Mouse (Mus musculus): ENCODE results near the gene Hfe. TPM values are rescaled to one million over a fixed set of nuclear protein-coding genes. Genes with fewer than 3 reads are reported as not detected.

The Hfe gene
- polyA plus RNA-seq, 1 experiment from 2014 or later = 3.5 TPM

- no peak overlapping the region for H3K27ac ChIP-seq (ENCODE audit: low read depth, low read length)
- no peak overlapping the region for H3K4me3 ChIP-seq (ENCODE audit: low read depth, low read length)
- H3K27me3 ChIP-seq (replicated peaks; ENCODE audit: control insufficient read depth, insufficient read depth, low read length) = no peaks in the 10 kb centered on the region
- H3K4me2 ChIP-seq (ENCODE audit: low read length) = no peak overlapping the region
- H3K4me1 ChIP-seq (ENCODE audit: control insufficient read depth, insufficient read depth, low read length) = no peaks in the 10 kb centered on the region
- no peak for DNase-seq (ENCODE audit: low spot score)
- no peak for ATAC-seq
- no peak overlapping the region for H3K9ac ChIP-seq (ENCODE audit: low read length)
- H3K36me3 ChIP-seq (ENCODE audit: control insufficient read depth, insufficient read depth, low read length) = no peaks in the 10 kb centered on the region
- WGBS = 70% methylated on average over 6 of the region's 6 CpGs
- H3K9me3 ChIP-seq (replicated peaks; ENCODE audit: control insufficient read depth, low read length) = no peaks in the 10 kb centered on the region
These were observed 50.9 kb downstream of the Hfe start for GRCm38 (mm10) chr13:23659636-23660366.

Small RNAs within 50 kb of the gene (microRNA-seq; reads per million reads assigned to microRNA genes)
- gene Gm44314 (not detected), gene Gm44350 (not detected), gene Gm44484 (not detected)

Other genes starting within 250 kb of the Hfe start
- 0.22 TPM in 1 of 2 replicates, not detected in the other for gene Btn1a1, start 245.0 kb downstream of the Hfe start, polyA plus RNA-seq (2014; fragmentation: Nextera tagmentation; extraction: Ambion mirVana)
- 0.10 TPM in 1 of 2 replicates, not detected in the other for gene Btn2a2, start 222.0 kb downstream of the Hfe start, polyA plus RNA-seq (2014; fragmentation: Nextera tagmentation; extraction: Ambion mirVana)
- gene Hist1h4h, start 179.8 kb downstream of the Hfe start, polyA plus RNA-seq (2014; fragmentation: Nextera tagmentation; extraction: Ambion mirVana) = 4.3 and 7.1 TPM in 2 replicates
- 1.9 and 4.4 TPM in 2 replicates for gene Hist1h2af, start 176.9 kb downstream of the Hfe start, polyA plus RNA-seq (2014; fragmentation: Nextera tagmentation; extraction: Ambion mirVana)
- 2.2 and 5.3 TPM in 2 replicates for gene Hist1h3g, start 175.4 kb downstream of the Hfe start, polyA plus RNA-seq (2014; fragmentation: Nextera tagmentation; extraction: Ambion mirVana)
- gene Hist1h2bh, start 167.5 kb downstream of the Hfe start, polyA plus RNA-seq (2014; fragmentation: Nextera tagmentation; extraction: Ambion mirVana) = 0.30 and 0.32 TPM in 2 replicates
- gene Hist1h3f, start 166.8 kb downstream of the Hfe start, polyA plus RNA-seq (2014; fragmentation: Nextera tagmentation; extraction: Ambion mirVana) = 0.62 and 0.89 TPM in 2 replicates
- gene Hist1h4f, start 159.2 kb downstream of the Hfe start, polyA plus RNA-seq (2014; fragmentation: Nextera tagmentation; extraction: Ambion mirVana) = not detected in 2 replicates
- 0.36 and 0.52 TPM in 2 replicates for gene Hist1h1d, start 157.6 kb downstream of the Hfe start, polyA plus RNA-seq (2014; fragmentation: Nextera tagmentation; extraction: Ambion mirVana)
- 3.4 and 5.7 TPM in 2 replicates for gene Hist1h3e, start 148.5 kb downstream of the Hfe start, polyA plus RNA-seq (2014; fragmentation: Nextera tagmentation; extraction: Ambion mirVana)
- gene Hist1h2ae, start 139.6 kb downstream of the Hfe start, polyA plus RNA-seq (2014; fragmentation: Nextera tagmentation; extraction: Ambion mirVana) = 65.4 and 105 TPM in 2 replicates
- 2.3 and 4.3 TPM in 2 replicates for gene Hist1h2bg, start 139.5 kb downstream of the Hfe start, polyA plus RNA-seq (2014; fragmentation: Nextera tagmentation; extraction: Ambion mirVana)
- gene Hist1h2bf, start 136.7 kb downstream of the Hfe start, polyA plus RNA-seq (2014; fragmentation: Nextera tagmentation; extraction: Ambion mirVana) = 1.2 and 3.9 TPM in 2 replicates
- 2.2 and 3.2 TPM in 2 replicates for gene Hist1h2ad, start 136.5 kb downstream of the Hfe start, polyA plus RNA-seq (2014; fragmentation: Nextera tagmentation; extraction: Ambion mirVana)
- gene Hist1h3d, start 135.1 kb downstream of the Hfe start, polyA plus RNA-seq (2014; fragmentation: Nextera tagmentation; extraction: Ambion mirVana) = 5.8 and 5.9 TPM in 2 replicates
- 61.0 and 106 TPM in 2 replicates for gene Hist1h4d, start 129.3 kb downstream of the Hfe start, polyA plus RNA-seq (2014; fragmentation: Nextera tagmentation; extraction: Ambion mirVana)
- 1.2 and 1.8 TPM in 2 replicates for gene Hist1h2be, start 89.7 kb downstream of the Hfe start, polyA plus RNA-seq (2014; fragmentation: Nextera tagmentation; extraction: Ambion mirVana)
- gene Hist1h1e, start 88.3 kb downstream of the Hfe start, polyA plus RNA-seq (2014; fragmentation: Nextera tagmentation; extraction: Ambion mirVana) = 12.2 and 17.8 TPM in 2 replicates
- gene Hist1h2ac, start 26.9 kb downstream of the Hfe start, polyA plus RNA-seq (2014; fragmentation: Nextera tagmentation; extraction: Ambion mirVana) = 0.91 and 1.3 TPM in 2 replicates
- gene Hist1h2bc, start 26.7 kb downstream of the Hfe start, polyA plus RNA-seq (2014; fragmentation: Nextera tagmentation; extraction: Ambion mirVana) = 32.2 and 39.5 TPM in 2 replicates
- not detected in 2 replicates for gene Hist1h1t, start 15.0 kb downstream of the Hfe start, polyA plus RNA-seq (2014; fragmentation: Nextera tagmentation; extraction: Ambion mirVana)
- gene Hist1h4c, start 12.4 kb downstream of the Hfe start, polyA plus RNA-seq (2014; fragmentation: Nextera tagmentation; extraction: Ambion mirVana) = 2.9 and 6.5 TPM in 2 replicates
- gene Hist1h1c, start 28.0 kb upstream of the Hfe start, polyA plus RNA-seq (2014; fragmentation: Nextera tagmentation; extraction: Ambion mirVana) = 16.9 and 25.2 TPM in 2 replicates
- 2.4 and 5.9 TPM in 2 replicates for gene Hist1h3c, start 34.7 kb upstream of the Hfe start, polyA plus RNA-seq (2014; fragmentation: Nextera tagmentation; extraction: Ambion mirVana)
- 1.3 and 1.5 TPM in 2 replicates for gene Hist1h2bb, start 35.9 kb upstream of the Hfe start, polyA plus RNA-seq (2014; fragmentation: Nextera tagmentation; extraction: Ambion mirVana)
- 27.8 and 49.2 TPM in 2 replicates for gene Hist1h2ab, start 40.3 kb upstream of the Hfe start, polyA plus RNA-seq (2014; fragmentation: Nextera tagmentation; extraction: Ambion mirVana)
- 2.3 and 9.6 TPM in 2 replicates for gene Hist1h3b, start 41.4 kb upstream of the Hfe start, polyA plus RNA-seq (2014; fragmentation: Nextera tagmentation; extraction: Ambion mirVana)
- 3.5 and 4.7 TPM in 2 replicates for gene Hist1h4b, start 46.2 kb upstream of the Hfe start, polyA plus RNA-seq (2014; fragmentation: Nextera tagmentation; extraction: Ambion mirVana)
- 0.97 TPM in 1 of 2 replicates, not detected in the other for gene Hist1h4a, start 50.4 kb upstream of the Hfe start, polyA plus RNA-seq (2014; fragmentation: Nextera tagmentation; extraction: Ambion mirVana)
- 2.0 and 4.7 TPM in 2 replicates for gene Hist1h3a, start 51.5 kb upstream of the Hfe start, polyA plus RNA-seq (2014; fragmentation: Nextera tagmentation; extraction: Ambion mirVana)
- gene Hist1h1a, start 52.8 kb upstream of the Hfe start, polyA plus RNA-seq (2014; fragmentation: Nextera tagmentation; extraction: Ambion mirVana) = 2.3 and 2.4 TPM in 2 replicates
- gene Trim38, start 59.1 kb upstream of the Hfe start, polyA plus RNA-seq (2014; fragmentation: Nextera tagmentation; extraction: Ambion mirVana) = not detected in 2 replicates
- gene Slc17a2, start 96.1 kb upstream of the Hfe start, polyA plus RNA-seq (2014; fragmentation: Nextera tagmentation; extraction: Ambion mirVana) = not detected in 2 replicates
- gene Slc17a3, start 128.6 kb upstream of the Hfe start, polyA plus RNA-seq (2014; fragmentation: Nextera tagmentation; extraction: Ambion mirVana) = not detected in 2 replicates
- not detected in 2 replicates for gene Slc17a1, start 156.9 kb upstream of the Hfe start, polyA plus RNA-seq (2014; fragmentation: Nextera tagmentation; extraction: Ambion mirVana)
- gene Slc17a4, start 204.2 kb upstream of the Hfe start, polyA plus RNA-seq (2014; fragmentation: Nextera tagmentation; extraction: Ambion mirVana) = not detected in 2 replicates
- not detected in 2 replicates for gene Hist1h2ba, start 223.3 kb upstream of the Hfe start, polyA plus RNA-seq (2014; fragmentation: Nextera tagmentation; extraction: Ambion mirVana)
- not detected in 2 replicates for gene Hist1h2aa, start 223.6 kb upstream of the Hfe start, polyA plus RNA-seq (2014; fragmentation: Nextera tagmentation; extraction: Ambion mirVana)

Data from forebrain, embryonic 14.5 days (tissue).